Mouse (Mus musculus) heart, postnatal 0 days (tissue): ENCODE data around the gene Foxq1. TPM values are rescaled to one million over a fixed set of nuclear protein-coding genes. Genes with fewer than 3 reads are reported as not detected.
A peak's percentile ranks its signal among the peaks of the same experiment; 100 is the strongest.

Experiments
- ATAC-seq: fragments of 200-750 bp; cut with Nextera tagmentation; 2 replicates; pipeline ENCODE4 v1.8.0; 2017; ENCODE audit warnings: low read depth, moderate number of reproducible peaks, moderate library complexity; ENCODE audit not compliant: insufficient read depth
- DNase-seq: peaks from one replicate; pipeline ENCODE4 v3.0.0-alpha.2; 2016; ENCODE audit warnings: low spot score
- H3K27ac ChIP-seq: fragments of 300-500 bp; sonication (generic); 2 replicates; pipeline ENCODE4 v1.5.1; 2014; ENCODE audit warnings: low read depth, mild to moderate bottlenecking
- H3K27me3 ChIP-seq: fragments of 300-500 bp; sonication (generic); 2 replicates; pipeline ENCODE4 v1.6.1; 2014; ENCODE audit warnings: low read length, mixed read lengths; ENCODE audit not compliant: control insufficient read depth, insufficient read depth
- H3K36me3 ChIP-seq: fragments of 300-500 bp; sonication (generic); replicated peaks from 2 replicates; pipeline ENCODE4 v1.6.1; 2014; ENCODE audit warnings: low read length, mixed read lengths; ENCODE audit not compliant: control insufficient read depth, insufficient read depth
- H3K4me1 ChIP-seq: fragments of 300-500 bp; sonication (generic); 2 replicates; pipeline ENCODE4 v1.6.1; 2014; ENCODE audit warnings: antibody characterized with exemption; ENCODE audit not compliant: control insufficient read depth, insufficient read depth
- H3K4me2 ChIP-seq: fragments of 300-500 bp; sonication (generic); 2 replicates; pipeline ENCODE4 v1.6.1; 2014; ENCODE audit warnings: low read depth, mild to moderate bottlenecking, low read length, moderate library complexity
- H3K4me3 ChIP-seq: fragments of 300-500 bp; sonication (generic); 2 replicates; pipeline ENCODE4 v1.5.1; 2014; ENCODE audit warnings: low read depth, low read length
- H3K9ac ChIP-seq: fragments of 300-500 bp; sonication (generic); replicated peaks from 2 replicates; pipeline ENCODE4 v1.6.1; 2014; ENCODE audit warnings: low read depth, low read length, mixed read lengths
- H3K9me3 ChIP-seq: fragments of 300-500 bp; sonication (generic); replicated peaks from 2 replicates; pipeline ENCODE4 v1.6.1; 2016; ENCODE audit warnings: low read length; ENCODE audit not compliant: control insufficient read depth
- CTCF ChIP-seq: IDR thresholded peaks from 2 replicates; pipeline ENCODE4 v1.5.1; 2016; ENCODE audit warnings: antibody characterized with exemption, control low read depth, low read depth
- EP300 ChIP-seq: IDR thresholded peaks from 2 replicates; pipeline ENCODE4 v1.6.1; 2016; ENCODE audit warnings: antibody characterized with exemption, low read depth
- WGBS: fragments of 180-500 bp; shearing (Covaris S2); extraction: QIAGEN DNeasy Blood & Tissue Kit; methylation state at CpG from one replicate; pipeline ENCODE4 v1.1.7; 2014; 5-methylcytosine and 5-hydroxymethylcytosine counted together
- polyA plus RNA-seq: library from polyadenylated mRNA; unstranded; fragments of >200 nt; fragmentation: Nextera tagmentation; extraction: Ambion mirVana; gene quantifications from 2 replicates; pipeline ENCODE4 v1.2.1, GENCODE M21; 2015
- total RNA-seq: library from RNA; depleted of rRNA; stranded (reverse); fragments of >200 nt; gene quantifications from 2 replicates; pipeline ENCODE4 v1.2.3, GENCODE M21; 2014; ENCODE audit warnings: low replicate concordance

Gene Foxq1
- total and polyA plus RNA-seq, 2 experiments from 2014 or later = 0.07 to 8.0 TPM

DNA sequence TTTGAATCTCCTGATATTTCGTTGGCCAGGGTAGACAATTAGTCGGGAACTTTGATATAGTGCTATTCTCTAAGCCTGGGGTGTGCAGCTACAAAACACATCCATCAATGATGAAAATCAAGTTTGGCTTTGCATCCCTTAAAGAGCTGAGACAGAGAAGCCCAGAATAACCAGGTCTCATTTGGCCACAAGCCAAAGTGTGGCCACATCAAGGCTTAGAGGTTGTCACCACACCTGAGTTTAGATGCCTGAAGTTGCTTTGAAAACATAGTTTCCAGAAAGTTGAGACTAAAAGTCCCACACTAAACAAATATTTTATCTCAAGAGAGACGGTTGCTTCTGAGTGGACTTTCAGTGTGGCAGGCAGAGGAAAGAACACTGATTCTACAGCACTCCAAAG is 8.7 kb upstream of the Foxq1 start:
- no peaks in the 10 kb centered on the region for H3K27me3 ChIP-seq
- DNase-seq (no peak), ATAC-seq (no peak)
- H3K4me2 ChIP-seq = no peak overlapping the region
- H3K9me3 ChIP-seq = no peaks in the 10 kb centered on the region
- no peak overlapping the region for H3K4me3 ChIP-seq
- no peaks in the 10 kb centered on the region for H3K36me3 ChIP-seq
- TF ChIP-seq EP300 = no peak
- TF ChIP-seq CTCF = no peak
- H3K4me1 ChIP-seq = no peaks in the 10 kb centered on the region; the same call in 1 of the 2 replicates
- H3K27ac ChIP-seq = no peak overlapping the region
- 76% methylated on average over 3 of the region's 3 CpGs for WGBS
- no peak overlapping the region for H3K9ac ChIP-seq

DNA sequence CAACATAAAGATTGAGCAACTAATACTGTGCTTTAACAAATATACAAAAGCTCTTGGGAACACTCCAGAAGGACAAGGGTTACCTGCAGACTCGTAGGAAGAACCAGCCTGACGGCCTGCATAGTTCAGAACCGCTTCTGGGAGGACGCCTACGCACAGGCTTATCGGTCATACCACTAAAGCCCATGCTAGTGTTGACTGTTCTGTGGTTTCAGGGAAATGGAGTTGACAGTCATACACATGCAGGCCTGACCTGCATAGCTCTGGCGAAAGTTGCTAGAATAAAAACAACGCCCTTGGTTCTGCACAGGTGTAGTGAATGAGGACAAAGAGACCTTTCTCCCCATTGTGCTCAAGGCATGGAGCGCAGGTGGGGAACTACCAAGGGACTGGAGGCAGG is 8.3 kb upstream of the Foxq1 start:
- no peaks in the 10 kb centered on the region for H3K9me3 ChIP-seq
- TF ChIP-seq CTCF (no peak), EP300 (no peak)
- H3K4me3 ChIP-seq = no peak overlapping the region
- H3K4me1 ChIP-seq = no peaks in the 10 kb centered on the region; the same call in 1 of the 2 replicates
- no peak for DNase-seq
- WGBS = 78% methylated on average over 9 of the region's 9 CpGs
- no peak overlapping the region for H3K9ac ChIP-seq
- no peaks in the 10 kb centered on the region for H3K27me3 ChIP-seq
- no peaks in the 10 kb centered on the region for H3K36me3 ChIP-seq
- no peak for ATAC-seq
- no peak overlapping the region for H3K27ac ChIP-seq
- no peak overlapping the region for H3K4me2 ChIP-seq

DNA sequence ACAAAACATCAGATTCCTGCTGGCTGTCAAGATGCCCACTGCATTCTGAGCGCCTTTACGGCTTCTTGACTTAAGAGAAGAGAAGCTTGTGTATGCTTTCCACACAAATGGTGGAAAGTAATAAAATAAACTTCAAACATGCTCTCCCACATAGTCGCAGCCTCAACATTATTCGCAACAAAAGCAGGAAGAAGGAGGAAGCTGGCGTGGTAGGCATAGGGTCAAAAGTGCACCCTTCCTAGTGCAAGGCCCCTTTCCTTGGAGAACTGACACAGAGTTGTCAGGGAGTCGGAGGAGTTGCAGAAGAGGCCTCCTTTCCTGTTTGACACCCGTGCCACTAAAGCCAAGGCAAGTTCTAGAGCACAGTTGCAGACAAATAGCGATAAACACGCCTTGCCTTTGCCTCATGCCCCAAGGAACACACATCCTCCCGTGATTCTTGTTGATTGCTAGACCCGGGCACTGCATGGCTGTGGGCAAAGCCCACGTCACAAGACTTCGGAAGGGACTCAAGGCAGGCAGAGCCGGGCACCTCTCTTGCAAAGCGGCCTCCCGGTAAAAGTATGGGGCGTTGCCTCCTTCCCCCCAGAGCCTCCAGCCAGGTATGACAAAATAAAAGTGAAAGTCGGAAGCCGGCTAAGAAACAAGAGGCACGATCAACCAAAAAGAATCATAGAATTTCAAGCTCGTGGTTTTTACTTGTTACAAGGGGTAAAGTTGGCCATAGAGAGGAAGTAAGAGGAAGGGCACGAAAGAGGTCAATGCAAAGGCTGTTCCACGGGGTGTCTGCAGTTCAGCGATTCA is 1.2 kb downstream of the Foxq1 start:
- TF ChIP-seq EP300 (no peak), CTCF (no peak)
- Histone ChIP-seq H3K9me3 (no peaks in the 10 kb centered on the region), H3K9ac (no peak overlapping the region), H3K27me3 (peaks cover 85% of the 10 kb centered on the region), H3K36me3 (no peaks in the 10 kb centered on the region), H3K27ac (no peak overlapping the region), H3K4me2 (peak overlapping the region; percentile 97), H3K4me3 (peak overlapping the region; percentile 67), H3K4me1 (peaks cover 7% of the 10 kb centered on the region; the same call in 1 of the 2 replicates)
- no peak for DNase-seq
- no peak for ATAC-seq
- 8% methylated on average over 24 of the region's 24 CpGs for WGBS

DNA sequence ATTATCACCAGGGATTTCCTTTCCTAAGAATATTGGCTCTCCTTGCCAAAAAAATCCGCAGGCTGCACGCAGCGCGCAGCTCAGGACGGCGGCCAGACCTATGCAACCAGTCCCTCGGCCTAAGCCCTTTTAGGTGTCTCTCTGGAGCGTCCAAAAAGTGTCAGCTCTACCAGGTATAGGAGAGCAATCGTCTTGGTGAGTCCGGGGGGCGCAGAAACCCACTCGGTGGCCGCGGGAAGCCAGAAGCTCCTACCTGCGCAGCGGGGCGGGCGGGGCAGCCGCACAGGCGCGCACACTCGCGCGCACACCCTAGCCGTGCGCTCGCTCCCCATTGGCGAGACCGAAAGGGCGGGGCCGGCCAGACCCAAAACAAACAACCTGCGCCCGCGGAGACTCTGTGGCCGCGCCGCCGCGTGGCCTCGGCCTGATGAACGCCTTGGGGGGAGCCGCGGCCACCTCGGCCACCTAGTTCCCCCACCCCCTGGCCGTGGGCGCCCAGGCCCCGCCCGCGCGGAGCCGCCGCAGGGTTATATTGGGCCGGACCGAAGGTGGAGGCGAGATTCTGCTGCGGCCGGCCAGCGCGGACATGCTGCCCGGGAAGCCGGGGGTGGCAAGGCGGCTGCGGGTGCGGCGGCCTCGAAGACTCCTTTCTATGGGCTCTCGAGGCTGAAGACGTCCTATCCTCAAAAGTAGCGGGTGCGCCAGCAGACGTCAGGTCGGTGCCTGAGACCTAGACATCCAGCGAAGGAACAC is 2.0 kb downstream of the Foxq1 start:
- Histone ChIP-seq H3K27me3 (peaks cover 93% of the 10 kb centered on the region), H3K9ac (no peak overlapping the region), H3K27ac (no peak overlapping the region), H3K4me3 (peak overlapping the region; percentile 67), H3K4me2 (peak overlapping the region; percentile 97), H3K36me3 (no peaks in the 10 kb centered on the region), H3K4me1 (peaks cover 7% of the 10 kb centered on the region; the same call in 1 of the 2 replicates), H3K9me3 (no peaks in the 10 kb centered on the region)
- WGBS = under 1% methylated on average over 73 of the region's 73 CpGs
- ATAC-seq = peak; percentile 47
- no peak for TF ChIP-seq CTCF
- TF ChIP-seq EP300 = no peak
- DNase-seq = no peak

DNA sequence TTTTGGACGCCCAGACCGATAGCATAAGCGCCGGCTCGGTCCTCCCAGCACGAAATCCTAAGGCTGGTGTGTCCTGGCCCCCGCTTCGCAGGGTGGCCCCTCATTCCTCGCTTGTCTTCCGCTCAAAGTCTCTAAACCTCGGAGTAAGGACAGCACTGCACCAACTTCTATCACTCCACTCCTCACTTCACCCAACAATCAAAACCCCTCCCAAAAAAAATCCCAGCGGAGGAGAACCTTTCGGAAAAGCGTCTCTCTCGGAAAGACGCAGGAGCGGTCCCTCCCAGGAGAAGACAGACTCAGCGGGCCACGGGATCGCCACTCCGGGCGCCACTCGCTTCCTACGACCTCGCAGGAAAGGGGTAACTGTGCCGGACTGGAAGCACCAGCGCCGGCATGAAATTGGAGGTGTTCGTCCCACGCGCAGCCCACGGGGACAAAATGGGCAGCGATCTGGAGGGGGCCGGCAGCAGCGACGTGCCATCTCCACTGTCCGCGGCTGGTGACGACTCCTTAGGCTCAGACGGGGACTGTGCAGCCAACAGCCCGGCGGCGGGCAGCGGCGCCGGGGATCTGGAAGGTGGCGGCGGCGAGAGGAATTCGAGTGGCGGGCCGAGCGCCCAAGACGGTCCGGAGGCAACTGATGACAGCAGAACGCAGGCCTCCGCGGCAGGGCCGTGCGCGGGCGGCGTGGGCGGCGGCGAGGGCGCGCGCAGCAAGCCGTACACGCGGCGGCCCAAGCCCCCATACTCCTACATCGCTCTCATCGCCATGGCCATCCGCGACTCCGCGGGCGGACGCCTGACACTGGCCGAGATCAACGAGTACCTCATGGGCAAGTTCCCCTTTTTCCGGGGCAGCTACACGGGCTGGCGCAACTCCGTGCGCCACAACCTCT is 2.8 kb downstream of the Foxq1 start, which contains the start of gene A530084C06Rik:
A530084C06Rik (minus strand) TSS at position 813 of the 898 bp plus-strand sequence.
- WGBS = under 1% methylated on average over 85 of the region's 88 CpGs
- no peaks in the 10 kb centered on the region for H3K9me3 ChIP-seq
- H3K36me3 ChIP-seq = no peaks in the 10 kb centered on the region
- peaks cover 97% of the 10 kb centered on the region for H3K27me3 ChIP-seq
- no peak for TF ChIP-seq EP300
- TF ChIP-seq CTCF = no peak
- H3K9ac ChIP-seq = no peak within 1 kb of the TSS
- H3K4me2 ChIP-seq = peak within 1 kb of the TSS; percentile 97
- no peak for DNase-seq
- no peak within 1 kb of the TSS for H3K27ac ChIP-seq
- ATAC-seq = 0 out of 2 replicates have a peak, but pooled peaks have one; percentile 31
- peaks cover 7% of the 10 kb centered on the region; the same call in 1 of the 2 replicates for H3K4me1 ChIP-seq
- peak within 1 kb of the TSS; percentile 67 for H3K4me3 ChIP-seq
